Mouse (Mus musculus) kidney, adult 2 months (tissue): Measurements from ENCODE around the gene Olfr1124. TPM values are rescaled to one million over a fixed set of nuclear protein-coding genes. Genes with fewer than 3 reads are reported as not detected.
A peak's percentile ranks its signal among the peaks of the same experiment; 100 is the strongest.

Experiments used
- DNase-seq: peaks from one replicate; pipeline ENCODE4 v3.0.0; 2021
- H3K27ac ChIP-seq: fragments of 200-500 bp; 2 replicates; pipeline ENCODE4 v1.5.1; 2012; ENCODE audit warnings: low read depth, low read length, control low read depth, inconsistent platforms; ENCODE audit not compliant: insufficient read depth
- H3K27me3 ChIP-seq: fragments of 200-500 bp; replicated peaks from 2 replicates; pipeline ENCODE4 v1.6.1; 2012; ENCODE audit warnings: mild to moderate bottlenecking, moderate library complexity, low read length, inconsistent platforms; ENCODE audit not compliant: control insufficient read depth, insufficient read depth
- H3K36me3 ChIP-seq: fragments of 200-500 bp; 2 replicates; pipeline ENCODE4 v1.6.1; 2012; ENCODE audit warnings: mild to moderate bottlenecking, moderate library complexity, low read length, inconsistent platforms; ENCODE audit not compliant: control insufficient read depth, insufficient read depth
- H3K4me1 ChIP-seq: fragments of 200-500 bp; 2 replicates; pipeline ENCODE4 v1.6.1; 2011; ENCODE audit warnings: low read length; ENCODE audit not compliant: control insufficient read depth, insufficient read depth
- H3K4me3 ChIP-seq: fragments of 200-500 bp; 2 replicates; pipeline ENCODE4 v1.5.1; 2011; ENCODE audit warnings: mild to moderate bottlenecking, low read depth, low read length, control low read depth; ENCODE audit not compliant: insufficient read depth
- CTCF ChIP-seq: fragments of 200-500 bp; conservative IDR thresholded peaks from 2 replicates; pipeline ENCODE4 v1.5.1; 2011; ENCODE audit warnings: low read depth, mild to moderate bottlenecking, control low read depth, low read length, moderate library complexity, mixed read lengths; ENCODE audit not compliant: insufficient read depth, insufficient read length
- POLR2A ChIP-seq: fragments of 200-500 bp; IDR thresholded peaks from one replicate; pipeline ENCODE4 v1.6.1; 2011; ENCODE audit warnings: low read depth, low read length, control low read depth
- WGBS: fragments of 180-500 bp; shearing (Covaris S2); methylation state at CpG from one replicate; pipeline ENCODE4 v1.1.7; 2018; 5-methylcytosine and 5-hydroxymethylcytosine counted together
- polyA plus RNA-seq: library from polyadenylated mRNA; depleted of rRNA; stranded (reverse); fragments of >200 nt; gene quantifications from 2 replicates; pipeline ENCODE4 v1.2.3, GENCODE M21; 2012; rRNA removed

Gene Olfr1124
- polyA plus RNA-seq, 1 experiment: not detected

DNA sequence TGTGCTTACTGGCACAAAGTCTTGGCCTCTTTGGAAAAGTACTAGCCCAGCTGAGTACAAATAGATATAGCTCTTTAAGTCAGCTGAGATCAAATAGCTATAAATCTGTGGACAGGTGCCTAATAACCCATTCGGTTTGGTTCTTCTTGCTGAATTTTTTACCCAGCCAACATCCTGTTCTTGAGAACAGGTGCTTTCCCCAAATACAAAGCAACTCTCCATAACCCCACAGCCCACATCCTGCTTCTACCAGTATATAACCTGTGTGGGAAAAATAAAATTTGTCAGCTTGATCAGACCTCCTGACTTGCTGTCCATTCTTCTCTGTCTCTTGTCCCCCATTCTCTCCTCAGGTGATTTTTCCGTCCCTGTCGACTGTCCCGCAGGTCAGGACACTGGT is 31.7 kb downstream of the Olfr1124 start:
- H3K4me1 ChIP-seq: no peaks in the 10 kb centered on the region
- TF ChIP-seq POLR2A (no peak), CTCF (no peak)
- no peaks in the 10 kb centered on the region for H3K36me3 ChIP-seq
- H3K4me3 ChIP-seq: no peak overlapping the region
- H3K27ac ChIP-seq: no peak overlapping the region
- DNase-seq: no peak
- no peaks in the 10 kb centered on the region for H3K27me3 ChIP-seq
- WGBS: 87% methylated on average over 4 of the region's 4 CpGs

DNA sequence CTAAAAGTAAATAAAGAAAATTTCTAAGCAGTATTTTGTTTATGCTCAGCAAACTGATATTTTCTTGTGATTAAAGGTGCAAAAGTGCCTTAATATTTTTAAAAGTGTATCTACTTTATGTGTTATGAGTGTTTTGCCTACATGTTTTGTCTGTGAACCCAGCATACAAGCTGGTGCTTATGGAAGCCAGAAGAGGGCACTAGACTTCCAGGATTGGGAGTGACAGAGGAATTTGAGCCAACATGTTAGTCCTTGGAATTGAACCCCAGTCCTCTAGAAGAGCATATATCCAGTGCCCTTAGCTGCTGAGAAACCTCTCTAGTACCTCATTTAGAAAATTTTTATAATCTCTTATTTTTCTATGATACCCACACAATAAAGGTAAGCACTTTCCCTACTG is 50.1 kb downstream of the Olfr1124 start:
- no peaks in the 10 kb centered on the region for H3K27me3 ChIP-seq
- no peaks in the 10 kb centered on the region for H3K4me1 ChIP-seq
- DNase-seq: no peak
- TF ChIP-seq CTCF (peak; percentile 30; the same call in 1 of the 2 replicates), POLR2A (no peak)
- no peaks in the 10 kb centered on the region for H3K36me3 ChIP-seq
- H3K4me3 ChIP-seq: no peak overlapping the region
- H3K27ac ChIP-seq: no peak overlapping the region

DNA sequence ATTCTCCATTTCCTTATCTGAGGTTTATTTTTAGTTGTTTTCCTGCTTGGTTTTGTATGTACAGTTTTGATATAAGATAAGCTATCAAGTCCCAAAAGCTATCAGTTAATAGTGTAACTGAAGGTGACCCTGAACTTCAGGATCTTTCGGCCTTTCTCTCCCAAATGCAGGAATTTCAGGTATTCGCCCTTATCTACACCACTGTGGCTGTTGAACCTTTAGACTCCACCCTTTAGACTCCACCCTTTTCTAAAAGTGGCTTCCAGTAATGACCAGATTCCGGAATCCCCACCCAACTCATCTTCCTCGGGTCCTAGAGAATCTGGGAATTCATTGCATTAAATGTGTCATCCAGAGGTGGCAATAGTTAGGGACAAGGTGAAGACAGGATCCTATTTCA is 51.1 kb downstream of the Olfr1124 start:
- Histone ChIP-seq H3K4me1 (no peaks in the 10 kb centered on the region), H3K36me3 (no peaks in the 10 kb centered on the region), H3K27me3 (no peaks in the 10 kb centered on the region), H3K27ac (no peak overlapping the region), H3K4me3 (no peak overlapping the region)
- no peak for DNase-seq
- 84% methylated on average over 4 of the region's 4 CpGs for WGBS
- TF ChIP-seq CTCF (no peak), POLR2A (no peak)

- H3K27me3 ChIP-seq: no peaks in the 10 kb centered on the region
- H3K4me1 ChIP-seq: no peaks in the 10 kb centered on the region
- WGBS: 78% methylated on average over 2 of the region's 2 CpGs
- no peaks in the 10 kb centered on the region for H3K36me3 ChIP-seq
- no peak overlapping the region for H3K27ac ChIP-seq
- H3K4me3 ChIP-seq: no peak overlapping the region
- TF ChIP-seq CTCF: no peak
- DNase-seq: no peak
Observed at GRCm38 (mm10) chr2:87482276-87482675, 52.2 kb downstream of the Olfr1124 start.

Other genes starting within 250 kb of the Olfr1124 start
- not detected in 2 replicates for gene Olfr1112, start 242.5 kb upstream of the Olfr1124 start, polyA plus RNA-seq
- gene Olfr1113, start 221.3 kb upstream of the Olfr1124 start, polyA plus RNA-seq: not detected in 2 replicates
- gene Olfr1115, start 182.3 kb upstream of the Olfr1124 start, polyA plus RNA-seq: not detected in 2 replicates
- not detected in 2 replicates for gene Olfr1116, start 162.7 kb upstream of the Olfr1124 start, polyA plus RNA-seq
- gene Olfr1118, start 122.7 kb upstream of the Olfr1124 start, polyA plus RNA-seq: not detected in 2 replicates
- not detected in 2 replicates for gene Olfr1120, start 75.5 kb upstream of the Olfr1124 start, polyA plus RNA-seq
- gene Olfr1121, start 60.4 kb upstream of the Olfr1124 start, polyA plus RNA-seq: not detected in 2 replicates
- gene Olfr1122, start 44.4 kb upstream of the Olfr1124 start, polyA plus RNA-seq: not detected in 2 replicates
- not detected in 2 replicates for gene Olfr1123, start 13.6 kb upstream of the Olfr1124 start, polyA plus RNA-seq
- gene Olfr1126, start 23.7 kb downstream of the Olfr1124 start, polyA plus RNA-seq: not detected in 2 replicates
- not detected in 2 replicates for gene Pramel7, start 66.8 kb downstream of the Olfr1124 start, polyA plus RNA-seq
- not detected in 2 replicates for gene Pramel6, start 76.3 kb downstream of the Olfr1124 start, polyA plus RNA-seq
- gene Olfr153, start 101.5 kb downstream of the Olfr1124 start, polyA plus RNA-seq: not detected in 2 replicates
- not detected in 2 replicates for gene Olfr1128, start 115.3 kb downstream of the Olfr1124 start, polyA plus RNA-seq
- not detected in 2 replicates for gene Olfr1129, start 143.6 kb downstream of the Olfr1124 start, polyA plus RNA-seq
- not detected in 2 replicates for gene Olfr1130, start 175.9 kb downstream of the Olfr1124 start, polyA plus RNA-seq
- not detected in 2 replicates for gene Olfr1131, start 196.8 kb downstream of the Olfr1124 start, polyA plus RNA-seq
- not detected in 2 replicates for gene Olfr1132, start 207.3 kb downstream of the Olfr1124 start, polyA plus RNA-seq
- not detected in 2 replicates for gene Olfr1133, start 217.1 kb downstream of the Olfr1124 start, polyA plus RNA-seq
- not detected in 2 replicates for gene Olfr1134, start 228.2 kb downstream of the Olfr1124 start, polyA plus RNA-seq
- not detected in 2 replicates for gene Olfr1135, start 243.4 kb downstream of the Olfr1124 start, polyA plus RNA-seq